Mouse (Mus musculus): ENCODE data around the gene Ift122.

Gene Ift122

DNA sequence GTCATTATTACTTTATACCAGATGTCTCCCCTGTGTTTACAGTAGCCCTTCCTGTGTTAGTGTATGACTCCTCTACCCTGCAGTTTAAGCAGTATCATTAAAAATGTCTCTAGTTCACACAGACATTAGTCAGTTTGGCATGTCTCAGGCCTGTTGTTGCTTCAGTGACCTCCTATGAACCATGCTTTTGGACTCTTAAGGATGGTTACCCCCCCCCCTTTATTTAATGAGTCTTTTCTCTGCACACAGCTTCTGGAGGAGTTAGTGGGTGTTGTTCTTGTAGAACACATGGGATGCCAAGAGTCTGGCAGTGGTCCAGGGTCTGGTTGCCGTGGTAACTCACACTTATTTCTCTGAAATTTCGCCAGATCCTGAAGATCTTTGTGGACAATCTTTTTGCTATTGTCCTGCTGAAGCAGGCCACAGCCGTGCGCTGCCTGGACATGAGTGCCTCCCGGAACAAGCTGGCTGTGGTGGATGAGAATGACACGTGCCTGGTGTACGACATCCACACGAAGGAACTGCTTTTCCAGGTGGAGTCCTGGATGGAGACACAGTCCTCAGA is 38.3 kb downstream of the Ift122 start:
- no peak for DNase-seq (ENCODE audit: extremely low spot score)

DNA sequence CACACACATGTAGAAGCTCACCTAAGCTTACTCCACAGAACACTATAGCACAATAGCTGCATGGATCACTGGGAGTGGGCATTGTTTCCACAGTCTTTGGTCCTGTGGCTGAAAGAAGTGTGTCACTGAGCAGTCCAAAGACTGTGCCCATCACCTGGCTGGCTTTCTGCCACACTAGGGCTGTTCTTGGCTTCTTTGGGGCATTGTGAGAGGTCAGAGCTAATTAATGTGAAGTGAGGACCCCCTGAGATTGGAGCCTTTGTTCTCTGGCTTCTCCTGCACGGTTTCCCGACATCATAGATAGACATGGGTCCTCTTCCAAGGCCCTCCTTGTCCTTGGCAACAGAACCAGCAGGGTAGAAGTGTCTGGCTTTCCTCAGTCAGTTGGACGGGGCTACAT is 39.1 kb downstream of the Ift122 start:
- DNase-seq (ENCODE audit: extremely low spot score), result no peak

DNA sequence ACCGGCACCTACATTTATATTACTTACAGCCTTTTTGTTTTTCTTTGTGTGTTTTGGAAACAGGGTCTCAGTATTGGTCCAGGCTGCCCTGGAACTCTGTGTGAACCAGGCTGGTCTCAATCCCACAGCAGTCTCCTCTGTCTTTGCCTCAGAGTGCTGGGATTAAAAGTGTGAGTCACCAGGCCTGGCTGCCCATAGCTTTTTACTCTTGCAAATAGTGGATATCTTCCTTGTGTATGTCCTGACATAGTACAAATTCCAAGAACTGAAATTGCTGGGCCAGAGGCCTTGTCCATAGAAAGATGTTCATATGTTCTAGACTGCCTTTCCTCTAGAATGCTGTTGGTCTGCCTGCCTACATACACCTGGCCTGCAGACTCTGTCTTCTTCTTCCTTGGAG is 43.1 kb downstream of the Ift122 start:
- DNase-seq (ENCODE audit: extremely low spot score), result no peak

DNA sequence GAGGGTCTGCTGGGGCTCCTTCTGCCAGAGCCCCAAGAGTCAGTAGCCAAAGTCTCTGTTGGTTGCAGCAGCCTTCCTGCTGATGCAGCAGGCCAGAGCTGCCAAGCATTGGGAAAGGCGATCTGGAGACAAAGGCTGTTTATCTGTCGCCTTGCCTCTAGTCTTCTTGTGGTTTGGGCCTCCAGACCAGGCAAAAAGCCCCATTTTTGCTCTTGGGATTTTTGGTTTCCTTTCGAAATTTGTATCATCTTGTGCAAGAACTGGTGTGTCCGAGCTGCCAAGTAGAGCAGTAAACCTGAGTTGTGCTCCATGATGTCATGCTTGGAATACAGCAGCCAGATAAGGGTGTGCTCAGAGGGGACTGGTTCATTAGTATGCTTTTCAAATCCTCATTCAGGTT is 43.8 kb downstream of the Ift122 start:
- no peak for DNase-seq (ENCODE audit: extremely low spot score)

DNA sequence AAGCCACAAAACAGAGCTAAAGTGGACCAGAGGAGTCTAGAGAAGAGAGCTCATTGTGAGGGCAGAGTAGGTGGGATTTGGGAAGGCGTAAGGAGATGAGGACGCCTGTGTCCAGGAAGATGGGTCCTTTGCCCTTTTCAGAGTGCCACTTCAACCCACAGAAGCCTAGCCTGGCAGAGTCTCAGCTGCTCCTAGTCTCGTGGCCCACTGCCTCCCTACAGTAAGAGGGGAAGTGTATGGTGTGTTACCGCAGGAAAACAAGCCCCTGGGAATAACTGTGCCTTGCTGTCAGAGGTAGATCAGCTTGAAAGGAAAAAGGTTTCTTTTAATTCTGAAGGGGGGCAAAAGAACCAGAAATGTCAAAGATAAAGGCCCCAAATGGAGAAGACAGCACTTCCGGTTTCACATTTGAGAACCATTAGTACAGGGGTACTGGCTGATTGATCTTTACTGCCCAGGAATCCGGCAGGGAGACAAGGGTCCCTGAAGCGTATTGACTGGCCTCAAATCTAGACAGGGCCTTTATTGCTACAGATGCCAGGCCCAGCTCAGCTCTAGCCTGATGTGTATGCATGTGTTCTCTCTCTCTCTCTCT is 44.8 kb downstream of the Ift122 start:
- no peak for DNase-seq (ENCODE audit: extremely low spot score)

DNA sequence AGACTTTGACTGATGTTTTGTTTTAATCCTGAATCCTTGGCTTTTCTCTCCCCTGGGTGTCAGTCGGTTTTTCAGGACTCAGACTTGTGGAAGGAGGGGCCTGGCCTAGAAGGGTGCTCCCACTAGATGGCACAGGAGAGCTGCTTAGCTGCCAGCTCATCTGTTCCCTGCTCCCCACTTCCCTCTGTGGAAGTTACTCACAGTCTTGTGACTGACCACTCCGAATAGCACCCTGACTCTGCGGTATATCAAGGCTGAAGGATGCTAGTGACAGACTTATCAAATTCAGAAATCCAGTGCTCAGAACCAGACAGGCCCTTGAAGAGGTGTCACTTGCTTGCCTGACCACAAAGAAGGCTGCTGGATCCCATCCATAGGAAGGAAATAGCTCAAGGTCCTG is 47.8 kb downstream of the Ift122 start:
- DNase-seq (ENCODE audit: extremely low spot score), result peak; percentile 63

DNA sequence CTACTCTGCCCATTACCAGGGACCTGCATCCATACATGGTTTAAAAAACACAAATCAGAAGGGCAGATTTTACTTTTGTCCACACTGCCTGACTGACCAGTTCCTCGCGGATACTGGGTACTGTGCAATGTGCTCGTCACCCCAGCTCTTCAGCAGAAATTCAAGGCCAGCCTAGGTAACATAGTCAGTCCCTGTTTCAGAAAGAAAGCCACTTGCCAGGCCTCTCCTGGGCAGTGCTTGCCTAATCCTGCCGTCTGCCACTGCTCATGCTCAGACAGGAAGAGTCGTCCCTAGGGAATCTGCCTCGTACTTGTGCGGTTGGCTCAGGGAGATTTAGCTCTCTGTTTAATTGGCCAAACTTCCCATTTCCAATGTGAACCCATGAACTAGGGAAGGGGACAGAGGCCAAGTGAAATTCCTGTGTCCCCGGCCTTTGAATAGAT is 48.2 kb downstream of the Ift122 start:
- DNase-seq (ENCODE audit: extremely low spot score), result no peak

DNA sequence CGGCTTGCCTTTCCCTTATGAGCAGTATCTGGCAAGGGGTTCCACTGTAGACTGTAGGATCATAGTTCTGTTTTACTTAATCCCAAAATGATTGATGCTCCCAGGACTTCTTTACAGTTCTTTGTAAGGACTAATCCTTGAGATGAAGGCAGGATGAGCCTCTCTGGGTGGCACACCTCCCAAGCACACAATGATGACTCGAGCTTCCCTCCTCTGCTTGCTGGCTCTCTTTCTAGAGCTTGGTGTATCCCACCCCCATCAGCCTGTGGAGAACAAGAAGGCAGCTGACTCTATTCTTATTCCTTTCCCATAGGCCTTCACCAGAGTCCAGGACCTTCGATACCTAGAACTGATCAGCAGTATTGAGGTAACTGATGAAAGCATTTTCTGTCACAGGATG is 49.3 kb downstream of the Ift122 start:
- DNase-seq (ENCODE audit: extremely low spot score), result no peak

DNA sequence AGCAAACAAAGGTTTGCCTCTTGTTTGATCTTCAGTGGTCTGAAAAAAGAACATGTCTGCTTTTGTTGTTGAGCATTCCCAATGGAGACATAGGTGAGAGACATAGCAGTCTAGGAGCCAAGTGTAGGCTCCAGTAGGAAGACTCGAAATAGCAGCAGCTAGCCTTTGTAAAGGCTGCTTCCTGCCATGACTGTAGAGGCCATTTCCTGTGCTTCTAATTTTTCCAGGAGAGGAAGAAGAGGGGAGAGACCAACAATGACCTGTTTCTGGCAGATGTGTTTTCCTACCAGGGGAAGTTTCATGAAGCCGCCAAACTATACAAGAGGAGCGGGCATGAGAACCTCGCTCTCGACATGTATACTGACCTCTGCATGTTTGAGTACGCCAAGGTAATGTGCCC is 52.3 kb downstream of the Ift122 start:
- DNase-seq (ENCODE audit: extremely low spot score), result no peak

DNA sequence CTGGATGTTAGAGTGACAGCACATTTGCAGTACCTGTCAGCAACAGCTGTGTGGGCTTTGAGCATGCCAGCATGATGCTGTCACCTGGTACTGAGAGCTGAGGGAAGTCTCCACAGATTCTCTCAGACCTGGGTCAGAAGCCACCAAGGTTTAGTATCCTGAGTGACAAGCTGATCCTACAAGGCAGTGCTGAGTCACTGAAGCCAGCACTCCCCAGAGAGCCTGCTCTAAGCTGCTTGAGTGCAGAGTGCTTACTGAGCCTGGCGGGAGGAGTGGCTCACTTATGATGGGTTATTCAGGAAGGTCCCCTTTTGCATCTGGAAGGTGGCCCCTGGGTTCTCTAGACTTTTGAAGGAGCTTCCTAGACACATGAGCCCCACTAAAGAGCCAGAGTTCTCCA is 53.2 kb downstream of the Ift122 start:
- no peak for DNase-seq (ENCODE audit: extremely low spot score)

DNA sequence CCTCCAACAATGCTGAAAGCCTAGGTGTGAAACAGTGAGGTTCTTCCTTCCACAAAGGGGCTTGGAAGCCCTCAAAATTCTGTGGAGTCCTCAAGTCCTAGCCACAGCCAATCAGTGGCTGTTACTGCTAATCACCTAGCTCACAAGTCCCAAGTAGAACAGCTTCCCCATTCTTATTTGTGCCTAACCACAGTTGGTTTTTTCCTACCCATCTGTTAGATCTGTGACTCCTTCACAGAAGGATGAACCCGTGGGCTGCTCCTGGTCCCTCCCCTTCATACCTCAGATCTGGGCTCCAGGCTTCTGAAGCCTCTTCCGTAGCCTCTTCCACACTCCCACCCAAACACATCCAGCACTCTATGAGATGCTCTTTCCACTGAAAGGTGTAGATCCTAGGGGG is 53.6 kb downstream of the Ift122 start:
- no peak for DNase-seq (ENCODE audit: extremely low spot score)

DNA sequence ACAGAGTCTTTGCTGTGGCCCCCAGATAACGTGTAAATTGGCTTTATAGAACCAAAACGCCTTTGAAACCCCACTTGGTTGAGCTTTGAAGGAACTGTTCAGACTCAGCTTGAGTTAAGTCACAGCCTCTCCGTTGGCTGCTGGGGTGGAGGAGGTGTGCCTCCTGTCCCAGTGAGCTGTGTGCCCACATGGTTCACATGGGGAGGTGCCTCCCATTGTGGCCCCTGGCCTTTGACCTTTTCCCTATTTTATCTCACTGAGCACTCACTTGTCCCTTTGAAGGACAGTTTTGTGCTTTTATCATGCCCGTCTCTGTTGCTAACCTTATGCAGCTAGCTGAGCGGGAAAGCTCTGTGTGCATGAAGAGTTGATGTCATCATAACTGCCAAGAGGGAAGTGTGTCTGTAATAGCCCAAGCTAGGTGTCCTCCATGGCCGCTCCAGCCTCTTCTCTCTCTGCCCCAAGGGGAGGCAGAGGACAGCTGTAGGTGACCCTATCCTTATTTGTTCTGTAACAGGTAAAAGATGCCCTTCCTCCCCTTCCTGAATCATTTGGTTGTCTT is 55.2 kb downstream of the Ift122 start:
- DNase-seq (ENCODE audit: extremely low spot score), result no peak

DNA sequence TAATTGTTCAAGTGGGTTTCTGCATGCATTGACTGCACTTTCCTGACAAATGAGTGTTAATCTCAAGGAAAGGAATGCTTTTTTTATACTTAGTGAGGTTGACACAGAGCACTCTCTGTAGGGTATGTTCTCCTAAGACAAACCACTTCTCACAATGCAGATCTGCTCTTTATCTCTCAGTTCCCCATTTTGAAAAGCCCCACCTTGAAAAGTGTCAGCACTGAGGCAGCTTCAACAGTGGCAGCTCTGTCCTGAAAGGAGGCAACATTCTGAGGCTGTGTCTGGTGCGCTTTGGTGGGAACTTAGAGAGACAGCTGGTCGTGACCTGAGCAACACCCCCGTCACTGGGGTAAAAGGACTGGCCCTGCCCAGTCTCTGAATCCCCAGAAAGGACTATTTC is 55.8 kb downstream of the Ift122 start:
- no peak for DNase-seq (ENCODE audit: extremely low spot score)

DNA sequence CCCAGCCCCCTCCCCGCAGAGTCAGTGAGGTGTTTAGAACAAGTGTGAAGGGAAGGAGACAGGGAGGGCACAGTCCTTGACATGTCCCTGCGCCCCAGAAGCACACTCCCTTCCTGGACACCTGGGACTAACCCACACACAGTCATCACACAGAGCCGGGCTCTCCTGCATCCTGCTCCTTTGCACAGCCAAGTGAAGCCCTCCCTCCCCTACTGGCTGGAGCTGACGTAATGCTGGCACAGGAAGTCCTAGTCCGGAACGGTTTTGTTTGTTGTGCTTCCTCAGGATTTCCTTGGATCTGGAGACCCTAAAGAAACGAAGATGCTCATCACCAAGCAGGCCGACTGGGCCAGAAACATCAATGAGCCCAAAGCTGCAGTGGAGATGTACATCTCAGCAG is 56.7 kb downstream of the Ift122 start:
- DNase-seq (ENCODE audit: extremely low spot score), result no peak

DNA sequence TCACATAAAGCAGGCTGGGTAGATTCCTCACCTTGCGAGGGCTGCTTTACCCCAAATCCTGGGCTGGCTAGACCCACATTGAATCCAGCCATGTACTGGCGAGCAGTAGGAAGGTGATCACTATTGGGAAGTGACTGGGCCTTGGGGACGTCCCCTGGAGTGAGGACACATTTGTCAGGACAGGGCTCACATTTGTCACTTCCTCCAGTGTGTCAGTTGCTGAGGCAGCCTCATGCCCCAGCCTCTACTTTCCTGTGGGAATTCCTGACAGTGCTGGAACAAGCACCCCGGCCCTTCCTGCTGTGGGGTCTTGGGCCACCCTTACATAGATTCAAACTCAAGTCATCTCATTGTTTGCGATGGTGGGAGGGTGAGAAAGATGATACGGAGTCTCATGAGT is 58.5 kb downstream of the Ift122 start:
- no peak for DNase-seq (ENCODE audit: extremely low spot score)

DNA sequence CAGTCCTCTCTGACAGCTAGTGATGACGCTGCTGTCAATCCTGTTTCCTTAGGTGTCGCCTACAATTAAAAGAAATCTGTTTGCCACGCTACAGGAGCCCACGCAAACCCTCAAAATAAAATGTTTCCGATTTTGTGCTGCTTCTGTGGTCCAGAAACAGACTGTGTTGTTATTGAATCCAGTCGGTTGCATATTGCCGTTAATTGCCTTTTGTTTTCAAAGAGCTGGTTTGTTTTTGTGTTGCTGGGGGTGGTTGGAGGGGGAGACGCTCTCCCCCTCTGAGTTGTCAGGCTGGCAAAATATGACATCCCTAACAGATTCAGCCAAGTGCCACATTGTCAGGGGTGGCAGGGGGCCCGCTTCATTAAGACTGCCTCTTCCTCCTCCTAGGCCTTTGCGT is 60.2 kb downstream of the Ift122 start:
- no peak for DNase-seq (ENCODE audit: extremely low spot score)

DNA sequence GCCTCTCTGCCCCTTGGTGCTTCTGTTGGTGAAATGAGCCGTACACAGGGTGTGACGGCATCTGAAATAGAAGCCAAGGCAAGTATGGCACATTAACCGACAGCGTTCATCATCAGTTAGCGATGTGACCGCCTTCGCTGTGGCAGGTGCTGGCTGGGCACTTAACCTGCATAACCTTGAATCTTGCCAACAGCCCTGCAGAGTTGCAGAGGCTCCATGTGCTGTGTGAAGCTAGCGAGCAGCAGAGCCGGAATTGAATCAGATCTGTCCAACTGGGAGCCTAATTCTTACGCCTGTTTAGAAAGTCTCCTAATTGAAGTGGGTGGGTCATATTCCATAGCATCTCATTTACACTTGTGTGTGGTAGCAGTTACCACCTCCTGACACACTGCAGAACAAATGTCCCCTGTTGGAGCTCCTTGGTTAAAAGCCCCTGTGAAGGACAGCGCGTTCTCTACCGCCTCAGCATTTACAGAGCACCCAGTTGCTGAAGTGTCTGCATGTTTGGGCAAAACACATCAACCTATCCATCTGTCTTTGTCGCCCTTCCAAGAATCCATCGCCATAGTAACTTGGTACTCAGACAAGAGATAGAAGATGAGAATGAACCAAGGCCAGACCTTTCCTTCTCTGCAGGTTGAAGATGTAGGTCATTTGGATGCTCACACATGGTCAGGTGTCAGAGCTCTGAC is 61.4 kb downstream of the Ift122 start:
- no peak for DNase-seq (ENCODE audit: extremely low spot score)

DNA sequence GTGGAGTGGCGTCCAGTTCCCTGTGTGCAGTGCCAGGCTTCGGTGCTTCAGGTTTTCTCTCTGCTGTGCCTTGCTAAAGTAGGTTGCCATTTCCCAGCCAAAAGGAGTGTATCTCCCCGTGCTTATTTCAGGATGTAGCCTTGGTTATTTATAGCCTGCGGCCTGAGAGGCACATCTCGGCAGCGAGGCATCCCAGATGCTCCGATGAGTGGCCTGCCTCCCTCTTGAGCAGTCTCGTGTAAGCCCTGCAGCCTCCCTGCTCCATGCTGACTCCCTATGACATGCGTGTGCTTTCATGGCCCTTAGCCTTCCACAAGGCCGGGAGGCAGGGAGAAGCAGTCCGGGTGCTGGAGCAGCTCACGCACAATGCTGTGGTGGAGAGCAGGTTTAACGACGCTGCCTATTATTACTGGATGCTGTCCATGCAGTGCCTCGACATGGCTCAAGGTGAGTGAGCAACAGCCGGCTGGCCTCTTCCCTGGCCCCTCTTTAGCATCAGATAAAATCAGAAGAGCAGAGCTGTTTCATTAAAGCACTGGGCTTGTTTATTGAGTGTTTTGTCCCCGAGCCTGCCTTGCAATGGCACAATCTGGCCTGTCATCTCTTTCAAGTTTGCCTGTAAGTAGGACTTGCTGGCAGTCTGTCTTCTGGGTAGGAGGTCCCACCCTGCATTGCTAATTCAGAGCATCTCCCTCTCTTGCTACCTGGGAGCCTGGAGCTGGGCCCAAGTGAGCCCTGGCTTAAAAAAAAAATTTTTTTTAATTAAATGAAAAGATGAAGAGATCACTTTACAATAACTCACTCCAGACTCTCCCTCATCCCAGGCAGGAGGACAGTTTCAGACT is 62.6 kb downstream of the Ift122 start:
- DNase-seq (ENCODE audit: extremely low spot score), result no peak

DNA sequence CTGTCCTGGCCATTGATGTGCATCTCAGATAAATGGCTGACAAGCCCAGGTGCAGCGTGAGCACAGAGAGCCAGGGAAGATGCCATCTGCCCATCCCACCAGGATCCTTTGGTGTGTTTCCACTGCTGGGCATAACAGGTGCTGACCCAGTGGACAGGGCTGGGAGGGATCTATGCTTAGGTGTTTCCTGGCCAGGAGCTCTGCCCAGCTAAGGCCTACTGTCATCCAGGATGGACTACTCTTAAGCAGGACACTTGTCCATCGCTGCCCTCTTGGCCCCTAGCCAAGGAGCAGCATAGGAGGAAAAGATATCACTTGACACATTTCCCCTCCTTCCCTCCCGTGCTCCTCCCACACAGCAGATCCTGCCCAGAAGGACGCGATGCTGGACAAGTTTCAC is 63.3 kb downstream of the Ift122 start:
- no peak for DNase-seq (ENCODE audit: extremely low spot score)

DNA sequence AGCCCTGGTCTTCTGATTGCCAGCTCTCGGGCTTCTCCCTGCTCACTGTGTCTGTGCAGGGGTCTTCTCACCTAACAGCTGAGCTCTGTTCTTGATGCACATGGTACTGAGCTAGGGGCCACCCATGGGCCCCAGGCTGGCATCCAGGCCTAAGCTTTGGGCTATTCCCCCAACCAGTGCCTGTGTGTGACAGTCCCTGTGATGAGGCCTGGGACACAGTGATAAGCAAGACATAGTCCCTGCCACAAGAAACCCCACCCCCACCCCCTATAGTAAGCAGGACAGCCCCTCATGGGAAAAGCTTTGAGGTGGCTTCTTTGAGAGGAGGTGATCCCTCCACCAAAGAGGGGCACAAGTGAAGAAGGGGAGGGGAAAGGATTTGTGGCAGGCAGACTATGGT is 65.3 kb downstream of the Ift122 start:
- no peak for DNase-seq (ENCODE audit: extremely low spot score)

DNA sequence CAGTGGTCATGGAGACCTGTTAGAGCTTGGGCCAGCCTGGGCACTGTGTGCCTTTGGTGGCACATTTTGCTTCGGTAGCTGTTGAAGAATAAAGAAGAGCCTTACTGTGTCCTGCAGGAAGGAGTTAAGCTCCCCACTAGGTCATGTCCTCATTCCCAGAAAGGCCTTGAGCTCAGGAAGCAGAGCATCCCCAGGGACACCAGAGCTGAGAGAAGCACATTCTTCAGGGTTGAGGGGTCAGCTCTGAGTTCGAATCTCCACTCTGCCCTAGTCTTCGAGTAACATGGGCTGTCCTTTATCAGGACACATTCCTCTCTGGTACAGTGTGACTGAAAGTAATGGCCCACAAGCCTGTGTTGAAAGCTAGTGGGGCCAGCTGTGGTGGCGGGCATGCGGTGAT is 66.6 kb downstream of the Ift122 start:
- no peak for DNase-seq (ENCODE audit: extremely low spot score)

DNA sequence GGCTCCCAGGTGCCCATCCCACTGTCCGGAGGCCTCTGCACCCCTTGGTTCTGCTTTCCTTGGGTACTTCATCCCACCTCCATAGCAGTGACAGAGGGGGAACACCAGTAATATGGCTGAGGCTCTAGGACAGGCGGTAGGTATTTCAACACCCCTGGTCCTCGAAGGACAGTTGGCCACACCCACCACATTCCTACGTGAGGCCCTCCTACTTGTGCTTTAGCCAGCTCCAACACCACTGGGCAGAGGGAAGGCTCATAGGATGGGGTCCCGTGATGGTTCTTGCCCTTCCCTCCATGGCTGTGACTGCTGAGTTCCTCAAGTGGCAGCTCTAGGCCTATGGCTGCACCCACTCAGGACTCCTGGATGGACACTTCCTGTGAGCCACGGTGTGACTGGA is 71.6 kb downstream of the Ift122 start:
- peak; percentile 27 for DNase-seq (ENCODE audit: extremely low spot score)

Measured in embryo, embryonic 9.5 days (tissue).